Mouse (Mus musculus) heart, adult 18-20 months (tissue): Measurements from ENCODE around the gene Rhox2f. TPM values are rescaled to one million over a fixed set of nuclear protein-coding genes. Genes with fewer than 3 reads are reported as not detected.
"Not testable (repeated sequence)": the region's sequence is repeated elsewhere in the genome, so short reads cannot be mapped to it uniquely, and the experiment has no call there.

Source experiments
- DNase-seq, 2 experiments: peaks; one replicate each; pipeline ENCODE4 v3.0.0; 2021 to 2022; ENCODE audit warnings: mixed read lengths in 1 of 2
- long read RNA-seq, 2 experiments: library from polyadenylated mRNA; stranded (forward); transcript quantifications; one replicate each; pipeline ENCODE4 v2.0.0; 2021
- total RNA-seq, 2 experiments: library from RNA; stranded (reverse); gene quantifications; 2 replicates each; pipeline ENCODE4 v1.2.3; 2021

The Rhox2f gene
- not detected for total RNA-seq
- long read RNA-seq, experiment 1 = 0 reads
- long read RNA-seq, experiment 2 = 0 reads

GRCm38 (mm10) chrX:37571105-37571504 lies at the start of gene Rhox2f:
Rhox2f (plus strand) TSS chrX:37571405.
- not testable (repeated sequence) for DNase-seq

- not testable (repeated sequence) for DNase-seq
These were observed 41.1 kb upstream of the Rhox2f start, which contains the start of gene Rhox2e for GRCm38 (mm10) chrX:37530152-37530551. Rhox2e (plus strand) TSS chrX:37530452.

- not testable (repeated sequence) for DNase-seq
These were observed 29.5 kb upstream of the Rhox2f start, which contains the start of gene Rhox3e for GRCm38 (mm10) chrX:37541719-37542118. Rhox3e (plus strand) TSS chrX:37542019.

GRCm38 (mm10) chrX:37557112-37557511 lies 14.1 kb upstream of the Rhox2f start, which contains the start of gene Rhox4e:
Rhox4e (plus strand) TSS chrX:37557412.
- not testable (repeated sequence) for DNase-seq

GRCm38 (mm10) chrX:37572638-37573037 lies 1.4 kb downstream of the Rhox2f start:
- not testable (repeated sequence) for DNase-seq

- not testable (repeated sequence) for DNase-seq
These were observed 9.5 kb downstream of the Rhox2f start, which contains the start of gene Rhox3f for GRCm38 (mm10) chrX:37580692-37581091. Rhox3f (plus strand) TSS chrX:37580992.

- DNase-seq = not testable (repeated sequence)
These were observed 36.4 kb downstream of the Rhox2f start, which contains the start of gene Rhox4f for GRCm38 (mm10) chrX:37607604-37608003. Rhox4f (minus strand) TSS chrX:37607704.

Other genes with a start within 250 kb of the Rhox2f start
- not detected for gene Rhox3a2, start 191.4 kb upstream of the Rhox2f start, total RNA-seq
- not detected for gene Rhox4a2, start 180.6 kb upstream of the Rhox2f start, total RNA-seq
- gene Rhox2b, start 159.3 kb upstream of the Rhox2f start, total RNA-seq = not detected
- gene Rhox4b, start 138.9 kb upstream of the Rhox2f start, total RNA-seq = not detected
- gene Rhox2c, start 117.7 kb upstream of the Rhox2f start, total RNA-seq = not detected
- not detected for gene Rhox3c, start 112.8 kb upstream of the Rhox2f start, total RNA-seq
- not detected for gene Rhox4c, start 91.1 kb upstream of the Rhox2f start, total RNA-seq
- not detected for gene Rhox2d, start 78.0 kb upstream of the Rhox2f start, total RNA-seq
- not detected for gene Rhox4d, start 57.0 kb upstream of the Rhox2f start, total RNA-seq
- not detected for gene Rhox2e, start 41.0 kb upstream of the Rhox2f start, total RNA-seq
- gene Rhox3e, start 29.4 kb upstream of the Rhox2f start, total RNA-seq = not detected
- not detected for gene Rhox4e, start 14.0 kb upstream of the Rhox2f start, total RNA-seq
- not detected for gene Rhox3f, start 9.6 kb downstream of the Rhox2f start, total RNA-seq
- gene Rhox4f, start 36.3 kb downstream of the Rhox2f start, total RNA-seq = not detected
- gene Rhox3g, start 57.2 kb downstream of the Rhox2f start, total RNA-seq = not detected
- not detected for gene Rhox2g, start 72.1 kb downstream of the Rhox2f start, total RNA-seq
- not detected for gene Rhox4g, start 79.9 kb downstream of the Rhox2f start, total RNA-seq
- gene Rhox3h, start 97.4 kb downstream of the Rhox2f start, total RNA-seq = not detected
- under 1 TPM; 0.62 to 0.67 TPM for gene Rhox2h, start 101.9 kb downstream of the Rhox2f start, total RNA-seq
- 1 to 10 TPM in 1 of 2 experiments, under 1 TPM in 1; 0.80 to 2.1 TPM for gene Rhox5, start 233.4 kb downstream of the Rhox2f start, total RNA-seq